Mouse (Mus musculus): ENCODE measurements at regions not wholly inside any gene's neighbourhood (a gene's known extent, or its start where the extent isn't known, plus 50 kb on each side); places are given as distances from the start of the nearest gene placed in this dataset.
"Not testable (repeated sequence)": the region's sequence is repeated elsewhere in the genome, so short reads cannot be mapped to it uniquely, and the experiment has no call there.

GRCm38 (mm10) chr14:18511094-18511493, 179.4 kb upstream of the Ube2e1 start:
- peak in 1 of 2 experiments; percentile 58; a peak in 1 of 4 replicates for ATAC-seq (replicated peaks in 1 of 2; ENCODE audit: insufficient read depth in 1 of 2, low FRiP score in 2 of 2, low TSS enrichment in 1 of 2, low read depth in 1 of 2, poor library complexity in 2 of 2, severe bottlenecking in 2 of 2)

GRCm38 (mm10) chr14:18508359-18508647, 176.6 kb upstream of the Ube2e1 start:
- ATAC-seq (replicated peaks in 1 of 2; ENCODE audit: insufficient read depth in 1 of 2, low FRiP score in 2 of 2, low TSS enrichment in 1 of 2, low read depth in 1 of 2, poor library complexity in 2 of 2, severe bottlenecking in 2 of 2): no peak

GRCm38 (mm10) chr14:18507582-18508358, 176.1 kb upstream of the Ube2e1 start:
- ATAC-seq (replicated peaks in 1 of 2; ENCODE audit: insufficient read depth in 1 of 2, low FRiP score in 2 of 2, low TSS enrichment in 1 of 2, low read depth in 1 of 2, poor library complexity in 2 of 2, severe bottlenecking in 2 of 2): peak; percentile 31 to 37; a peak in 1 of 4 replicates

GRCm38 (mm10) chr14:18506168-18506567, 174.5 kb upstream of the Ube2e1 start:
- peak; percentile 42 to 57; a peak in 2 of 4 replicates for ATAC-seq (replicated peaks in 1 of 2; ENCODE audit: insufficient read depth in 1 of 2, low FRiP score in 2 of 2, low TSS enrichment in 1 of 2, low read depth in 1 of 2, poor library complexity in 2 of 2, severe bottlenecking in 2 of 2)

GRCm38 (mm10) chr14:18500249-18500832, 168.7 kb upstream of the Ube2e1 start:
- ATAC-seq (replicated peaks in 1 of 2; ENCODE audit: insufficient read depth in 1 of 2, low FRiP score in 2 of 2, low TSS enrichment in 1 of 2, low read depth in 1 of 2, poor library complexity in 2 of 2, severe bottlenecking in 2 of 2): no peak

- no peak for ATAC-seq (replicated peaks in 1 of 2; ENCODE audit: insufficient read depth in 1 of 2, low FRiP score in 2 of 2, low TSS enrichment in 1 of 2, low read depth in 1 of 2, poor library complexity in 2 of 2, severe bottlenecking in 2 of 2)
Measured at GRCm38 (mm10) chr14:18494048-18494447, 162.4 kb upstream of the Ube2e1 start.

- ATAC-seq (replicated peaks in 1 of 2; ENCODE audit: insufficient read depth in 1 of 2, low FRiP score in 2 of 2, low TSS enrichment in 1 of 2, low read depth in 1 of 2, poor library complexity in 2 of 2, severe bottlenecking in 2 of 2): no peak
Measured at GRCm38 (mm10) chr14:18486132-18486800, 154.6 kb upstream of the Ube2e1 start.

- ATAC-seq (replicated peaks in 1 of 2; ENCODE audit: insufficient read depth in 1 of 2, low FRiP score in 2 of 2, low TSS enrichment in 1 of 2, low read depth in 1 of 2, poor library complexity in 2 of 2, severe bottlenecking in 2 of 2): no peak
Measured at GRCm38 (mm10) chr14:18485526-18485925, 153.9 kb upstream of the Ube2e1 start.

- no peak for ATAC-seq (replicated peaks in 1 of 2; ENCODE audit: insufficient read depth in 1 of 2, low FRiP score in 2 of 2, low TSS enrichment in 1 of 2, low read depth in 1 of 2, poor library complexity in 2 of 2, severe bottlenecking in 2 of 2)
Measured at GRCm38 (mm10) chr14:18476795-18477320, 145.2 kb upstream of the Ube2e1 start.

- ATAC-seq (replicated peaks in 1 of 2; ENCODE audit: insufficient read depth in 1 of 2, low FRiP score in 2 of 2, low TSS enrichment in 1 of 2, low read depth in 1 of 2, poor library complexity in 2 of 2, severe bottlenecking in 2 of 2): no peak
Measured at GRCm38 (mm10) chr14:18468611-18469010, 137.0 kb upstream of the Ube2e1 start.

- ATAC-seq (replicated peaks in 1 of 2; ENCODE audit: insufficient read depth in 1 of 2, low FRiP score in 2 of 2, low TSS enrichment in 1 of 2, low read depth in 1 of 2, poor library complexity in 2 of 2, severe bottlenecking in 2 of 2): not testable (repeated sequence)
Measured at GRCm38 (mm10) chr14:18466864-18467263, 135.2 kb upstream of the Ube2e1 start.

GRCm38 (mm10) chr14:18464199-18464598, 132.5 kb upstream of the Ube2e1 start:
- ATAC-seq (replicated peaks in 1 of 2; ENCODE audit: insufficient read depth in 1 of 2, low FRiP score in 2 of 2, low TSS enrichment in 1 of 2, low read depth in 1 of 2, poor library complexity in 2 of 2, severe bottlenecking in 2 of 2): not testable (repeated sequence)

- no peak for ATAC-seq (replicated peaks in 1 of 2; ENCODE audit: insufficient read depth in 1 of 2, low FRiP score in 2 of 2, low TSS enrichment in 1 of 2, low read depth in 1 of 2, poor library complexity in 2 of 2, severe bottlenecking in 2 of 2)
Measured at GRCm38 (mm10) chr14:18463230-18463873, 131.7 kb upstream of the Ube2e1 start.

- no peak for ATAC-seq (replicated peaks in 1 of 2; ENCODE audit: insufficient read depth in 1 of 2, low FRiP score in 2 of 2, low TSS enrichment in 1 of 2, low read depth in 1 of 2, poor library complexity in 2 of 2, severe bottlenecking in 2 of 2)
Measured at GRCm38 (mm10) chr14:18462381-18462780, 130.7 kb upstream of the Ube2e1 start.

GRCm38 (mm10) chr14:18448666-18449065, 117.0 kb upstream of the Ube2e1 start:
- ATAC-seq (replicated peaks in 1 of 2; ENCODE audit: insufficient read depth in 1 of 2, low FRiP score in 2 of 2, low TSS enrichment in 1 of 2, low read depth in 1 of 2, poor library complexity in 2 of 2, severe bottlenecking in 2 of 2): no peak

- no peak for ATAC-seq (replicated peaks in 1 of 2; ENCODE audit: insufficient read depth in 1 of 2, low FRiP score in 2 of 2, low TSS enrichment in 1 of 2, low read depth in 1 of 2, poor library complexity in 2 of 2, severe bottlenecking in 2 of 2)
Measured at GRCm38 (mm10) chr14:18444492-18444891, 112.8 kb upstream of the Ube2e1 start.

- not testable (repeated sequence) for ATAC-seq (replicated peaks in 1 of 2; ENCODE audit: insufficient read depth in 1 of 2, low FRiP score in 2 of 2, low TSS enrichment in 1 of 2, low read depth in 1 of 2, poor library complexity in 2 of 2, severe bottlenecking in 2 of 2)
Measured at GRCm38 (mm10) chr14:18428968-18429367, 97.3 kb upstream of the Ube2e1 start.

GRCm38 (mm10) chr14:18425887-18426286, 94.2 kb upstream of the Ube2e1 start:
- no peak for ATAC-seq (replicated peaks in 1 of 2; ENCODE audit: insufficient read depth in 1 of 2, low FRiP score in 2 of 2, low TSS enrichment in 1 of 2, low read depth in 1 of 2, poor library complexity in 2 of 2, severe bottlenecking in 2 of 2)
